Comparison of ENCODE assay signal across 33 mouse cellular contexts in genomic region chr2:61638182-61638581, GRCm38 (mm10).
"Had no signal": no experiment of that assay in that cellular context is flagged by ENCODE, and none has a peak within 500 bp of the region (broad histone marks: within the 10 kb centered on the region; RNA-seq: fewer than 3 reads in every experiment).

No protein-coding gene starts in this region.

- H3K4me3 ChIP-seq: heart, embryonic 12.5 days; heart, embryonic 13.5 days; heart, embryonic 15.5 days; hindbrain, embryonic 10.5 days; hindbrain, embryonic 12.5 days; hindbrain, embryonic 13.5 days; hindbrain, embryonic 15.5 days; intestine, embryonic 15.5 days; kidney, embryonic 15.5 days; layer of hippocampus, adult 2 months; left cerebral cortex, adult 2 months had no signal

- DNase-seq: heart, postnatal 14 days; heart, postnatal 36 days; heart, postnatal 4 days; kidney, adult 11 months; kidney, adult 18-20 months; kidney, adult 2 months; kidney, adult 8-10 months; kidney, adult 9 months; kidney, postnatal 10 days; kidney, postnatal 14 days; kidney, postnatal 25 days; kidney, postnatal 36 days; kidney, postnatal 4 days; layer of hippocampus, adult 9-11 months; layer of hippocampus, postnatal 36 days had no signal

- ATAC-seq: hindbrain, embryonic 16.5 days; hindbrain, postnatal 0 days; inflammation-experienced regulatory T-cells, adult 6 months; intestine, embryonic 15.5 days; intestine, embryonic 16.5 days; intestine, postnatal 0 days had no signal

- H3K27ac ChIP-seq: heart, embryonic 13.5 days; heart, embryonic 15.5 days; hindbrain, embryonic 10.5 days; hindbrain, embryonic 12.5 days; hindbrain, embryonic 13.5 days; hindbrain, embryonic 14.5 days; hindbrain, embryonic 15.5 days; hindbrain, postnatal 0 days; intestine, embryonic 15.5 days; kidney, embryonic 15.5 days; kidney, postnatal 0 days; layer of hippocampus, adult 2 months; left cerebral cortex, adult 2 months had no signal
